Mouse (Mus musculus) C2C12 (cell line): Measurements from ENCODE around the gene Ptges.

Experiments
- CEBPB ChIP-seq: IDR thresholded peaks from one replicate; pipeline ENCODE4 v1.6.1; 2011; ENCODE audit warnings: low read depth, mild to moderate bottlenecking, control low read depth, moderate library complexity
- MAX ChIP-seq: IDR thresholded peaks from one replicate; pipeline ENCODE4 v1.6.1; 2011; ENCODE audit warnings: mild to moderate bottlenecking, control low read depth

DNA sequence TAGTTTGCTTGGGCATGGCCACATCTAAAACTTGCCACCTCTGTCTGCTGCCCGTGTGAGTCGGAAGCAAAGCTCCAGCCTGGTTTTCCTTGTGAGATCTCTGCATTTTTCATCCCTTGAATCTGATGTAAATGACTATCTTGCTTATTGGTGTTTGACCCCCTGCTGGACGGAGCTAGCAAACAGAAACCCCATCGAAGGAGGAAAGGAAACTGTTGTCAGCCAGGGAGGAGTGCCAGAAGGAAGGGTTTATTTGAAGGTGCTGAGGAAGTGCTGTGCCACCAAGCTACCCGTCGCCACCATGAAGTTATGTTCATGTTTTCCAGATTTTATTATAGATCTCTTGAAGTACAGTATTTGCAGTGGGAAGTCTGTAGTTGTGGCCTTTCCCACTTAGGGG lies 25.1 kb upstream of the Ptges start:
- no peak for TF ChIP-seq CEBPB
- TF ChIP-seq MAX: no peak
